In genomic region chr2:49661348-49661747, GRCm38 (mm10) we compare ENCODE assay signal across 17 mouse cellular contexts. TPM values are rescaled to one million over a fixed set of nuclear protein-coding genes. Genes with fewer than 3 reads are reported as not detected.
DNase-seq lines count a peak whose midpoint lies in the region; ATAC-seq lines count a peak whose summit lies in the region.
"Had no signal": no experiment of that assay in that cellular context is flagged by ENCODE, and none has a peak within 500 bp of the region (broad histone marks: within the 10 kb centered on the region; RNA-seq: fewer than 3 reads in every experiment).

No protein-coding gene starts in this region.

- no peaks in the 10 kb centered on the region for H3K4me1 ChIP-seq in embryonic facial prominence, embryonic 11.5 days (ENCODE audit: control insufficient read depth, insufficient read depth, low read length)
- H3K4me1 ChIP-seq in embryonic facial prominence, embryonic 10.5 days = peaks cover 25% of the 10 kb centered on the region
- H3K4me1 ChIP-seq in forebrain, embryonic 16.5 days (replicated peaks; ENCODE audit: control insufficient read depth, insufficient read depth, low read length) = peaks cover 31% of the 10 kb centered on the region
- peaks cover 32% of the 10 kb centered on the region for H3K4me1 ChIP-seq in forebrain, embryonic 10.5 days
- H3K4me1 ChIP-seq in midbrain, embryonic 11.5 days (ENCODE audit: control insufficient read depth, insufficient read depth, low read length) = 0 out of 2 replicates have a peak, but pooled peaks cover 2% of the 10 kb centered on the region
- H3K4me1 ChIP-seq in midbrain, embryonic 14.5 days (ENCODE audit: control insufficient read depth, insufficient read depth, low read length) = peaks cover 22% of the 10 kb centered on the region
- H3K4me1 ChIP-seq: heart, embryonic 12.5 days had no signal

- no peak overlapping the region for H3K9ac ChIP-seq in embryonic facial prominence, embryonic 11.5 days (replicated peaks; ENCODE audit: low read length)
- H3K9ac ChIP-seq in forebrain, embryonic 16.5 days (replicated peaks; ENCODE audit: low read depth, low read length) = no peak overlapping the region
- no peak overlapping the region for H3K9ac ChIP-seq in midbrain, embryonic 11.5 days (ENCODE audit: low read length)
- H3K9ac ChIP-seq in midbrain, embryonic 14.5 days (replicated peaks; ENCODE audit: low read length) = no peak overlapping the region
- H3K9ac ChIP-seq: embryonic facial prominence, embryonic 12.5 days; heart, embryonic 12.5 days; hindbrain, embryonic 15.5 days; kidney, embryonic 15.5 days had no signal

- 0 out of 2 replicates have a peak, but pooled peaks have one; percentile 29 for ATAC-seq in embryonic facial prominence, embryonic 11.5 days (replicated peaks; ENCODE audit: insufficient number of reproducible peaks, low FRiP score, low TSS enrichment, low read depth)
- no peak for ATAC-seq in forebrain, embryonic 16.5 days
- ATAC-seq in midbrain, embryonic 11.5 days (ENCODE audit: low FRiP score) = no peak
- no peak for ATAC-seq in midbrain, embryonic 14.5 days (ENCODE audit: low FRiP score, low TSS enrichment)
- ATAC-seq: intestine, embryonic 16.5 days had no signal

- H3K36me3 ChIP-seq in embryonic facial prominence, embryonic 11.5 days (replicated peaks; ENCODE audit: control insufficient read depth, insufficient read depth, low read depth, low read length) = no peaks in the 10 kb centered on the region
- H3K36me3 ChIP-seq in embryonic facial prominence, embryonic 10.5 days (replicated peaks) = no peaks in the 10 kb centered on the region
- H3K36me3 ChIP-seq in forebrain, embryonic 16.5 days (ENCODE audit: control insufficient read depth, insufficient read depth) = no peaks in the 10 kb centered on the region
- no peaks in the 10 kb centered on the region for H3K36me3 ChIP-seq in forebrain, embryonic 10.5 days (replicated peaks)
- no peaks in the 10 kb centered on the region for H3K36me3 ChIP-seq in midbrain, embryonic 11.5 days (ENCODE audit: control insufficient read depth, insufficient read depth, low read length)
- H3K36me3 ChIP-seq in midbrain, embryonic 14.5 days (ENCODE audit: control insufficient read depth, insufficient read depth, low read length) = no peaks in the 10 kb centered on the region
- H3K36me3 ChIP-seq: embryonic facial prominence, embryonic 12.5 days; heart, embryonic 12.5 days; hindbrain, embryonic 15.5 days; kidney, embryonic 15.5 days had no signal

- DNase-seq in cerebellum, adult 11-12 months = peak; percentile 49
- no peak for DNase-seq in cerebellum, postnatal 10 days
- DNase-seq in embryonic facial prominence, embryonic 11.5 days (ENCODE audit: low spot score) = no peak
- DNase-seq in embryonic facial prominence, embryonic 10.5 days (ENCODE audit: low spot score) = no peak
- no peak for DNase-seq in forebrain, embryonic 10.5 days (ENCODE audit: extremely low spot score, low spot score)
- DNase-seq in midbrain, embryonic 11.5 days (ENCODE audit: low spot score, missing footprints) = peak; percentile 39
- DNase-seq in midbrain, embryonic 14.5 days = no peak
- DNase-seq: adrenal gland, postnatal 14 days; gastrocnemius, postnatal 14 days; heart, postnatal 36 days; kidney, adult 2 months had no signal

- H3K27ac ChIP-seq in embryonic facial prominence, embryonic 11.5 days (replicated peaks; ENCODE audit: low read depth, low read length) = no peak overlapping the region
- no peak overlapping the region for H3K27ac ChIP-seq in embryonic facial prominence, embryonic 10.5 days (replicated peaks)
- peak overlapping the region; percentile 32; the same call in 1 of the 2 replicates for H3K27ac ChIP-seq in forebrain, embryonic 16.5 days (ENCODE audit: low read length)
- no peak overlapping the region for H3K27ac ChIP-seq in forebrain, embryonic 10.5 days
- no peak overlapping the region for H3K27ac ChIP-seq in midbrain, embryonic 11.5 days (ENCODE audit: low read depth, low read length)
- H3K27ac ChIP-seq in midbrain, embryonic 14.5 days (replicated peaks; ENCODE audit: low read depth, low read length) = no peak overlapping the region
- H3K27ac ChIP-seq: embryonic facial prominence, embryonic 12.5 days; hindbrain, embryonic 15.5 days; kidney, embryonic 15.5 days had no signal

- H3K4me2 ChIP-seq in embryonic facial prominence, embryonic 11.5 days (ENCODE audit: low read depth, low read length) = no peak overlapping the region
- no peak overlapping the region for H3K4me2 ChIP-seq in forebrain, embryonic 16.5 days (ENCODE audit: low read length)
- H3K4me2 ChIP-seq in midbrain, embryonic 11.5 days = no peak overlapping the region
- no peak overlapping the region for H3K4me2 ChIP-seq in midbrain, embryonic 14.5 days (ENCODE audit: low read length)
- H3K4me2 ChIP-seq: embryonic facial prominence, embryonic 12.5 days; heart, embryonic 12.5 days; hindbrain, embryonic 15.5 days; kidney, embryonic 15.5 days had no signal

- no peaks in the 10 kb centered on the region for H3K27me3 ChIP-seq in embryonic facial prominence, embryonic 11.5 days (ENCODE audit: control insufficient read depth, insufficient read depth, low read length)
- H3K27me3 ChIP-seq in embryonic facial prominence, embryonic 10.5 days (replicated peaks; ENCODE audit: low read depth, poor library complexity, severe bottlenecking) = no peaks in the 10 kb centered on the region
- no peaks in the 10 kb centered on the region for H3K27me3 ChIP-seq in forebrain, embryonic 16.5 days (replicated peaks; ENCODE audit: control insufficient read depth, insufficient read depth, low read length)
- H3K27me3 ChIP-seq in forebrain, embryonic 10.5 days (ENCODE audit: poor library complexity, severe bottlenecking) = no peaks in the 10 kb centered on the region
- no peaks in the 10 kb centered on the region for H3K27me3 ChIP-seq in midbrain, embryonic 11.5 days (ENCODE audit: control insufficient read depth, insufficient read depth, low read length)
- no peaks in the 10 kb centered on the region for H3K27me3 ChIP-seq in midbrain, embryonic 14.5 days (ENCODE audit: control insufficient read depth, insufficient read depth, low read length)
- H3K27me3 ChIP-seq: embryonic facial prominence, embryonic 12.5 days; heart, embryonic 12.5 days; hindbrain, embryonic 15.5 days; kidney, embryonic 15.5 days had no signal

- H3K4me3 ChIP-seq in embryonic facial prominence, embryonic 11.5 days (ENCODE audit: low read depth, low read length) = no peak overlapping the region
- H3K4me3 ChIP-seq in embryonic facial prominence, embryonic 10.5 days = no peak overlapping the region
- H3K4me3 ChIP-seq in forebrain, embryonic 16.5 days (replicated peaks; ENCODE audit: low read length) = no peak overlapping the region
- H3K4me3 ChIP-seq in forebrain, embryonic 10.5 days = no peak overlapping the region
- no peak overlapping the region for H3K4me3 ChIP-seq in midbrain, embryonic 11.5 days (ENCODE audit: low read depth, low read length)
- H3K4me3 ChIP-seq in midbrain, embryonic 14.5 days (replicated peaks; ENCODE audit: low read depth, low read length) = no peak overlapping the region
- H3K4me3 ChIP-seq: embryonic facial prominence, embryonic 12.5 days; heart, embryonic 12.5 days; hindbrain, embryonic 15.5 days; kidney, embryonic 15.5 days had no signal

- no peaks in the 10 kb centered on the region for H3K9me3 ChIP-seq in embryonic facial prominence, embryonic 11.5 days (replicated peaks; ENCODE audit: control insufficient read depth, low read length)
- H3K9me3 ChIP-seq in embryonic facial prominence, embryonic 10.5 days = no peaks in the 10 kb centered on the region
- H3K9me3 ChIP-seq in forebrain, embryonic 16.5 days (ENCODE audit: control insufficient read depth, low read length) = no peaks in the 10 kb centered on the region
- peaks cover 11% of the 10 kb centered on the region; the same call in 1 of the 2 replicates for H3K9me3 ChIP-seq in forebrain, embryonic 10.5 days
- no peaks in the 10 kb centered on the region for H3K9me3 ChIP-seq in midbrain, embryonic 11.5 days (ENCODE audit: control insufficient read depth, low read length)
- H3K9me3 ChIP-seq in midbrain, embryonic 14.5 days (ENCODE audit: control insufficient read depth, low read length) = no peaks in the 10 kb centered on the region
- H3K9me3 ChIP-seq: embryonic facial prominence, embryonic 12.5 days; heart, embryonic 12.5 days; hindbrain, embryonic 15.5 days; kidney, embryonic 15.5 days had no signal

RNA-seq across cellular contexts. Expression of gene Kif5c, which starts 42.2 kb away (rescaled TPM):
- 36.3 and 41.0 TPM in 2 replicates for polyA plus RNA-seq in embryonic facial prominence, embryonic 11.5 days (2014; fragmentation: Nextera tagmentation; extraction: Ambion mirVana)
- 30.4 and 30.8 TPM in 2 replicates for polyA plus RNA-seq in embryonic facial prominence, embryonic 10.5 days (2016; fragmentation: Nextera tagmentation; extraction: Ambion mirVana)
- 173 and 180 TPM in 2 replicates for polyA plus RNA-seq in forebrain, embryonic 16.5 days (2015; fragmentation: Nextera tagmentation; extraction: Ambion mirVana)
- polyA plus RNA-seq in forebrain, embryonic 10.5 days (2016; fragmentation: Nextera tagmentation; extraction: Ambion mirVana) = 30.9 and 35.8 TPM in 2 replicates
- polyA plus RNA-seq in midbrain, embryonic 11.5 days (2014; fragmentation: Nextera tagmentation; extraction: Ambion mirVana) = 96.2 and 96.4 TPM in 2 replicates
- 221 and 251 TPM in 2 replicates for polyA plus RNA-seq in midbrain, embryonic 14.5 days (2014; fragmentation: Nextera tagmentation; extraction: Ambion mirVana)

Comparison
In these comparisons a context has a peak if more than half of its experiments do, and no peak if none do; other contexts are left out.
1. DNase-seq: peak in cerebellum, adult 11-12 months (single experiment) and midbrain, embryonic 11.5 days (single experiment); none in cerebellum, postnatal 10 days (0 of 2), embryonic facial prominence, embryonic 11.5 days (single experiment), embryonic facial prominence, embryonic 10.5 days (single experiment), forebrain, embryonic 10.5 days (single experiment) and midbrain, embryonic 14.5 days (single experiment).